9 mouse cellular contexts compared by ENCODE assay signal in genomic region chr16:84703769-84704660, GRCm38 (mm10). TPM values are rescaled to one million over a fixed set of nuclear protein-coding genes. Genes with fewer than 3 reads are reported as not detected.
DNase-seq lines count a peak whose midpoint lies in the region; ATAC-seq lines count a peak whose summit lies in the region.
"Had no signal": no experiment of that assay in that cellular context is flagged by ENCODE, and none has a peak within 500 bp of the region (broad histone marks: within the 10 kb centered on the region; RNA-seq: fewer than 3 reads in every experiment).

No protein-coding gene starts in this region.

- intact Hi-C loops in heart, postnatal 10 days (cut with DNase I) = no loop called here

- no peak overlapping the region for H3K27ac ChIP-seq in heart, embryonic 12.5 days (ENCODE audit: poor library complexity, severe bottlenecking)
- no peak overlapping the region for H3K27ac ChIP-seq in forebrain, embryonic 16.5 days (ENCODE audit: low read length)
- H3K27ac ChIP-seq in liver, embryonic 15.5 days (replicated peaks) = no peak overlapping the region

- no peaks in the 10 kb centered on the region for H3K9me3 ChIP-seq in heart, embryonic 12.5 days (replicated peaks)
- H3K9me3 ChIP-seq in forebrain, embryonic 16.5 days (ENCODE audit: control insufficient read depth, low read length) = no peaks in the 10 kb centered on the region
- no peaks in the 10 kb centered on the region for H3K9me3 ChIP-seq in liver, embryonic 15.5 days (replicated peaks)

- no peak for ATAC-seq in heart, embryonic 12.5 days (ENCODE audit: insufficient number of reproducible peaks, low FRiP score)
- no peak for ATAC-seq in forebrain, embryonic 16.5 days
- no peak for ATAC-seq in liver, embryonic 15.5 days (ENCODE audit: insufficient read depth)
- no peak for ATAC-seq in monocyte, adult 5-6 weeks (replicated peaks; ENCODE audit: insufficient number of reproducible peaks, low FRiP score, low TSS enrichment, poor library complexity, severe bottlenecking)

- no peaks in the 10 kb centered on the region for H3K36me3 ChIP-seq in heart, embryonic 12.5 days
- H3K36me3 ChIP-seq in forebrain, embryonic 16.5 days (ENCODE audit: control insufficient read depth, insufficient read depth) = no peaks in the 10 kb centered on the region
- H3K36me3 ChIP-seq in liver, embryonic 15.5 days (replicated peaks) = no peaks in the 10 kb centered on the region

- H3K9ac ChIP-seq in heart, embryonic 12.5 days = no peak overlapping the region
- no peak overlapping the region for H3K9ac ChIP-seq in forebrain, embryonic 16.5 days (replicated peaks; ENCODE audit: low read depth, low read length)
- H3K9ac ChIP-seq in liver, embryonic 15.5 days = no peak overlapping the region

- H3K4me3 ChIP-seq in heart, embryonic 12.5 days = peak overlapping the region; percentile 72
- peak overlapping the region; percentile 57; the same call in 1 of the 2 replicates for H3K4me3 ChIP-seq in forebrain, embryonic 16.5 days (replicated peaks; ENCODE audit: low read length)
- H3K4me3 ChIP-seq in liver, embryonic 15.5 days (replicated peaks) = no peak overlapping the region; the same call in 1 of the 2 replicates

- DNase-seq in heart, postnatal 10 days = no peak
- DNase-seq in CD4-positive, CD25-positive, alpha-beta regulatory T cell, adult 2 months (ENCODE audit: low read depth, low spot score) = peak; percentile 34
- no peak for DNase-seq in cerebellum, postnatal 10 days
- DNase-seq in gastrocnemius, adult 8-10 months (ENCODE audit: low spot score in 2 of 2) = no peak
- DNase-seq: cerebellum, adult 11-12 months had no signal

- WGBS in heart, embryonic 12.5 days = 65% methylated on average over 13 of the region's 13 CpGs
- WGBS in forebrain, embryonic 16.5 days = 60% methylated on average over 13 of the region's 13 CpGs
- 51% methylated on average over 13 of the region's 13 CpGs for WGBS in liver, embryonic 15.5 days (ENCODE audit: insufficient replicate concordance)

- H3K4me2 ChIP-seq in heart, embryonic 12.5 days = peak overlapping the region; percentile 98
- peak overlapping the region; percentile 98 for H3K4me2 ChIP-seq in forebrain, embryonic 16.5 days (ENCODE audit: low read length)
- peak overlapping the region; percentile 71 for H3K4me2 ChIP-seq in liver, embryonic 15.5 days

- H3K4me1 ChIP-seq in heart, embryonic 12.5 days (replicated peaks) = no peaks in the 10 kb centered on the region
- H3K4me1 ChIP-seq in forebrain, embryonic 16.5 days (replicated peaks; ENCODE audit: control insufficient read depth, insufficient read depth, low read length) = peaks cover 12% of the 10 kb centered on the region
- H3K4me1 ChIP-seq in liver, embryonic 15.5 days (replicated peaks) = no peaks in the 10 kb centered on the region

- H3K27me3 ChIP-seq in heart, embryonic 12.5 days (replicated peaks) = peaks cover 7% of the 10 kb centered on the region; the same call in 1 of the 2 replicates
- peaks cover 13% of the 10 kb centered on the region for H3K27me3 ChIP-seq in forebrain, embryonic 16.5 days (replicated peaks; ENCODE audit: control insufficient read depth, insufficient read depth, low read length)
- peaks cover 35% of the 10 kb centered on the region for H3K27me3 ChIP-seq in liver, embryonic 15.5 days

RNA-seq across cellular contexts. Expression of gene Mrpl39, which starts 31.5 kb away (rescaled TPM):
- 48.5 and 50.4 TPM in 2 replicates for polyA plus RNA-seq in heart, embryonic 12.5 days (2016; fragmentation: Nextera tagmentation; extraction: Ambion mirVana)
- total RNA-seq in heart, postnatal 10 days (2021) = 10 to 100 TPM; 35.5 to 37.9 TPM
- polyA plus RNA-seq in forebrain, embryonic 16.5 days (2015; fragmentation: Nextera tagmentation; extraction: Ambion mirVana) = 32.5 and 34.2 TPM in 2 replicates
- 22.4 and 24.6 TPM in 2 replicates for polyA plus RNA-seq in liver, embryonic 15.5 days (2015; fragmentation: Nextera tagmentation; extraction: Ambion mirVana)
- 27.6 to 43.8 TPM (median 30.4 TPM) in 3 replicates for total RNA-seq in monocyte, adult 5-6 weeks (2017)
- total RNA-seq in gastrocnemius, adult 8-10 months (2022) = 10 to 100 TPM; 12.0 to 14.5 (median 13.7) TPM
